Mouse (Mus musculus) limb, embryonic 13.5 days (tissue): ENCODE measurements around the gene Abce1. TPM values are rescaled to one million over a fixed set of nuclear protein-coding genes. Genes with fewer than 3 reads are reported as not detected.

Experiments used
- ATAC-seq: fragments of 200-750 bp; cut with Nextera tagmentation; 2 replicates; pipeline ENCODE4 v1.8.0; 2017; ENCODE audit warnings: low read depth, moderate number of reproducible peaks, moderate TSS enrichment; ENCODE audit not compliant: low FRiP score
- H3K27ac ChIP-seq: fragments of 300-500 bp; sonication (generic); 2 replicates; pipeline ENCODE4 v1.5.1; 2015; ENCODE audit warnings: inconsistent platforms, mild to moderate bottlenecking, moderate library complexity
- H3K27me3 ChIP-seq: fragments of 300-500 bp; sonication (generic); 2 replicates; pipeline ENCODE4 v1.6.1; 2015; ENCODE audit warnings: mild to moderate bottlenecking, inconsistent platforms
- H3K36me3 ChIP-seq: fragments of 300-500 bp; sonication (generic); 2 replicates; pipeline ENCODE4 v1.6.1; 2015; ENCODE audit warnings: inconsistent platforms, mild to moderate bottlenecking, moderate library complexity
- H3K4me1 ChIP-seq: fragments of 300-500 bp; sonication (generic); 2 replicates; pipeline ENCODE4 v1.6.1; 2015; ENCODE audit warnings: inconsistent platforms
- H3K4me2 ChIP-seq: fragments of 300-500 bp; sonication (generic); replicated peaks from 2 replicates; pipeline ENCODE4 v1.6.1; 2015; ENCODE audit warnings: inconsistent platforms, mild to moderate bottlenecking, moderate library complexity
- H3K4me3 ChIP-seq: fragments of 300-500 bp; sonication (generic); 2 replicates; pipeline ENCODE4 v1.5.1; 2015; ENCODE audit warnings: moderate library complexity, mild to moderate bottlenecking, inconsistent platforms
- H3K9ac ChIP-seq: fragments of 300-500 bp; sonication (generic); 2 replicates; pipeline ENCODE4 v1.6.1; 2015; ENCODE audit warnings: mild to moderate bottlenecking, inconsistent platforms
- H3K9me3 ChIP-seq: fragments of 300-500 bp; sonication (generic); 2 replicates; pipeline ENCODE4 v1.6.1; 2016; ENCODE audit warnings: inconsistent platforms
- WGBS: fragments of 180-500 bp; shearing (Covaris S2); methylation state at CpG from one replicate; pipeline ENCODE4 v1.1.7; 2015; 5-methylcytosine and 5-hydroxymethylcytosine counted together
- polyA plus RNA-seq: library from polyadenylated mRNA; unstranded; fragments of >200 nt; fragmentation: Nextera tagmentation; extraction: Ambion mirVana; gene quantifications from 2 replicates; pipeline ENCODE4 v1.2.1, GENCODE M21; 2015

The Abce1 gene
- polyA plus RNA-seq, 1 experiment from 2014 or later = 107 TPM

- Histone ChIP-seq H3K27me3 (no peaks in the 10 kb centered on the region), H3K36me3 (peaks cover under 1% of the 10 kb centered on the region), H3K4me3 (peak overlapping the region; percentile 94), H3K4me2 (peak overlapping the region; percentile 79), H3K27ac (peak overlapping the region; percentile 92), H3K9me3 (no peaks in the 10 kb centered on the region), H3K9ac (peak overlapping the region; percentile 88), H3K4me1 (peaks cover 28% of the 10 kb centered on the region)
- 0% methylated on average over 65 of the region's 77 CpGs for WGBS
- peak; percentile 99 for ATAC-seq
Observed at GRCm38 (mm10) chr8:79638707-79639549, 72.6 kb downstream of the Abce1 start.

DNA sequence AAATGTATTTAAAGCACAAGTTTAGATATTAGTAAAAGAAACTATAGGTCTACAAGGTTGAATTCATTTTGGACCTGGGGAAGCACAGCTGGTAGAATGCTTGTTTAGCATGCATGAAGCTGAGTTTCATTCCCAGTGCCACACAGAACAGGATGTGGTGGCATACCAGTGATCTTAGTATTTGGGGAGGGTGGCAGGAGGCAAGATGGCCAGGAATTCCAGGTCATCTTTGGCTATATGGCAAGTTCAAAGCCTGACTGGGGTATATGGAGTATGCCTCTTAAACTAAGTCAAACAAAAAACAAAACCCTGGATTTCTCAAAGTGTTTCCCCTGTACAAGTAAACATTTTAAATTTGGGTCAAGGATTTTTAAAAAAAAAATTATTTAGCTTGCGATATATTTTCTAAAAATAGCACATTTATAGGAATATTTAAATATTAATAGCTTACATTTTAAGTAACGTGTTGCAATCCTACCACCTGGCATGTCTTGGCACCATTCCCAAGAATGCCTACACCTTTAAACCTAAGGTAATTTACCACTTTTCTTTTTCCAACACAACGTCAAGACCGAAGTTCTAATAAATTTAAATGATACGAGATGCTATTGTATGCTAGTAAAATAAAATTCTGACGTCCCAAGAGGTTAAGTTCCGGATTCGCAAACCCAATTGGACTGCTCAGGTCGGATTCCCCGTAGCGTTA, 73.4 kb downstream of the Abce1 start:
- H3K27me3 ChIP-seq = no peaks in the 10 kb centered on the region
- H3K27ac ChIP-seq = peak overlapping the region; percentile 85; the same call in 1 of the 2 replicates
- H3K4me3 ChIP-seq = peak overlapping the region; percentile 94
- peaks cover 25% of the 10 kb centered on the region for H3K4me1 ChIP-seq
- no peaks in the 10 kb centered on the region for H3K9me3 ChIP-seq
- no peaks in the 10 kb centered on the region for H3K36me3 ChIP-seq
- no peak for ATAC-seq
- peak overlapping the region; percentile 71 for H3K4me2 ChIP-seq
- H3K9ac ChIP-seq = peak overlapping the region; percentile 88
- WGBS = 5% methylated on average over 11 of the region's 11 CpGs

DNA sequence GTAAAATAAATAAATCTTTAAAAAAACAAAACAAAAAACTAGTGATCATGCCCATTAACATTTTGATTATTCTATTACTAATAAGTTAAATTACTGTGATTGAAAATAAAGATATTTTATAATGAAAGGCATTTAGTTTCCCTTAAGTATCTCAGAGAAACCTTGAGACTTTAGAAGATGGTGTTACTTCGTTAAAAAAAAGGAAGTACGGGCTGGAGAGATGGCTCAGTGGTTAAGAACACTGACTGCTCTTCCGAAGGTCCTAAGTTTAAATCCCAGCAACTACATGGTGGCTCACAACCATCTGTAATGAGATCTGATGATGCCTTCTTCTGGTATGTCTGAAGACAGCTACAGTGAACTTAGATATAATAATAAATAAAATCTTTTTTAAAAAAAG, 74.3 kb downstream of the Abce1 start:
- Histone ChIP-seq H3K9ac (no peak overlapping the region), H3K27ac (no peak overlapping the region), H3K27me3 (no peaks in the 10 kb centered on the region), H3K9me3 (no peaks in the 10 kb centered on the region), H3K36me3 (no peaks in the 10 kb centered on the region), H3K4me2 (no peak overlapping the region), H3K4me3 (no peak overlapping the region), H3K4me1 (peaks cover 18% of the 10 kb centered on the region)
- WGBS = 79% methylated on average over 3 of the region's 3 CpGs
- no peak for ATAC-seq

- Histone ChIP-seq H3K4me1 (peaks cover 7% of the 10 kb centered on the region), H3K4me2 (no peak overlapping the region), H3K27me3 (no peaks in the 10 kb centered on the region), H3K9me3 (no peaks in the 10 kb centered on the region), H3K27ac (no peak overlapping the region), H3K9ac (no peak overlapping the region), H3K4me3 (no peak overlapping the region), H3K36me3 (no peaks in the 10 kb centered on the region)
- ATAC-seq = no peak
- WGBS = 68% methylated on average over 1 of the region's 1 CpGs
Observed at GRCm38 (mm10) chr8:79636151-79636550, 75.4 kb downstream of the Abce1 start.

DNA sequence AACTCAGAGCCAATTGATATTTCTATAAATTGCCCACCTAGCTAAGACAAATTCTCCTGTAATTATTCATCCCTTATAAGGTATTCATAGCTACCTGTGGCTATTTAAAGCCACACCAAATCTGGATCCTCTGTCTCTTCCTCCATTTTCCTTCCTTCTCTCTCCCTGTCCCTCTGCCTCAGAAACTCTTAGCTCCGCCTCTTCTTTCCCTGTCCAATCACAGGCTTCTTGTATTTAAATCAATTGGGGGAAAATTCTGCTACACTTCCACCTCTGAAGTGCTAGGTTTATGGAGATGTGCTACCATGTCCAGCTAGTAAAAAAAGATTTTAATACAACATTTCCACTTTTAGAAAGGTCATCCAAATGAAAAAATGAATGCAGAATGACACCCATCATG, 76.0 kb downstream of the Abce1 start:
- H3K27me3 ChIP-seq = no peaks in the 10 kb centered on the region
- H3K4me2 ChIP-seq = no peak overlapping the region
- peaks cover under 1% of the 10 kb centered on the region for H3K4me1 ChIP-seq
- WGBS = 100% methylated on average over 1 of the region's 1 CpGs
- no peak overlapping the region for H3K4me3 ChIP-seq
- H3K36me3 ChIP-seq = no peaks in the 10 kb centered on the region
- ATAC-seq = no peak
- H3K9ac ChIP-seq = no peak overlapping the region
- no peak overlapping the region for H3K27ac ChIP-seq
- H3K9me3 ChIP-seq = no peaks in the 10 kb centered on the region

Other genes with a start within 250 kb of the Abce1 start
- 11.8 and 12.2 TPM in 2 replicates for gene Otud4, start 72.1 kb downstream of the Abce1 start, polyA plus RNA-seq
- 40.0 and 41.7 TPM in 2 replicates for gene Anapc10, start 80 bp upstream of the Abce1 start, polyA plus RNA-seq